Mouse (Mus musculus) lung, embryonic 14.5 days (tissue): ENCODE data around the gene Kctd11. TPM values are rescaled to one million over a fixed set of nuclear protein-coding genes. Genes with fewer than 3 reads are reported as not detected.
A peak's percentile ranks its signal among the peaks of the same experiment; 100 is the strongest.

Source experiments
- ATAC-seq: fragments of 200-750 bp; cut with Nextera tagmentation; 2 replicates; pipeline ENCODE4 v1.8.0; 2017; ENCODE audit warnings: mild to moderate bottlenecking, moderate TSS enrichment, moderate library complexity; ENCODE audit not compliant: insufficient read depth
- DNase-seq: peaks from one replicate; pipeline ENCODE4 v3.0.0-alpha.2; 2015
- H3K27ac ChIP-seq: fragments of 300-500 bp; sonication (generic); 2 replicates; pipeline ENCODE4 v1.5.1; 2014; ENCODE audit warnings: low read depth, mild to moderate bottlenecking, moderate library complexity
- H3K27me3 ChIP-seq: fragments of 300-500 bp; sonication (generic); 2 replicates; pipeline ENCODE4 v1.6.1; 2014; ENCODE audit warnings: low read length, control low read depth; ENCODE audit not compliant: insufficient read depth
- H3K36me3 ChIP-seq: fragments of 300-500 bp; sonication (generic); 2 replicates; pipeline ENCODE4 v1.6.1; 2014; ENCODE audit warnings: control low read depth; ENCODE audit not compliant: insufficient read depth
- H3K4me1 ChIP-seq: fragments of 300-500 bp; sonication (generic); 2 replicates; pipeline ENCODE4 v1.6.1; 2014; ENCODE audit warnings: antibody characterized with exemption, control low read depth; ENCODE audit not compliant: insufficient read depth
- H3K4me2 ChIP-seq: fragments of 300-500 bp; sonication (generic); 2 replicates; pipeline ENCODE4 v1.6.1; 2014; ENCODE audit warnings: mild to moderate bottlenecking
- H3K4me3 ChIP-seq: fragments of 300-500 bp; sonication (generic); 2 replicates; pipeline ENCODE4 v1.5.1; 2014; ENCODE audit warnings: low read depth, low read length
- H3K9ac ChIP-seq: fragments of 300-500 bp; sonication (generic); 2 replicates; pipeline ENCODE4 v1.6.1; 2014
- H3K9me3 ChIP-seq: fragments of 300-500 bp; sonication (generic); 2 replicates; pipeline ENCODE4 v1.6.1; 2016; ENCODE audit warnings: low read depth, low read length, control low read depth
- CTCF ChIP-seq: IDR thresholded peaks from 2 replicates; pipeline ENCODE4 v1.5.1; 2016; ENCODE audit warnings: antibody characterized with exemption, low read depth
- WGBS: fragments of 180-500 bp; shearing (Covaris S2); extraction: QIAGEN DNeasy Blood & Tissue Kit; methylation state at CpG from one replicate; pipeline ENCODE4 v1.1.7; 2014; 5-methylcytosine and 5-hydroxymethylcytosine counted together
- microRNA-seq: library from miRNA; unstranded; fragments of <30 nt; microRNA quantifications from one replicate; pipeline ENCODE4, GENCODE M21; 2016; ENCODE audit warnings: borderline number of aligned reads
- polyA plus RNA-seq: library from polyadenylated mRNA; unstranded; fragments of >200 nt; fragmentation: Nextera tagmentation; extraction: Ambion mirVana; gene quantifications from 2 replicates; pipeline ENCODE4 v1.2.1, GENCODE M21; 2014

The Kctd11 gene
- polyA plus RNA-seq, 1 experiment from 2014 or later: 7.5 TPM

GRCm38 (mm10) chr11:69836703-69837576 is 44.3 kb downstream of the Kctd11 start:
- ATAC-seq (peak; percentile 3; the same call in 1 of the 2 replicates), DNase-seq (peak; percentile 72)
- Histone ChIP-seq H3K27me3 (peaks cover 14% of the 10 kb centered on the region; the same call in 1 of the 2 replicates), H3K4me2 (peak overlapping the region; percentile 75), H3K27ac (peak overlapping the region; percentile 92), H3K9me3 (no peaks in the 10 kb centered on the region), H3K9ac (peak overlapping the region; percentile 74), H3K36me3 (peaks cover 21% of the 10 kb centered on the region), H3K4me1 (peaks cover 19% of the 10 kb centered on the region; the same call in 1 of the 2 replicates), H3K4me3 (peak overlapping the region; percentile 73)
- WGBS: 1% methylated on average over 52 of the region's 52 CpGs
- no peak for TF ChIP-seq CTCF

- Histone ChIP-seq H3K4me1 (peaks cover 19% of the 10 kb centered on the region; the same call in 1 of the 2 replicates), H3K9ac (peak overlapping the region; percentile 20; the same call in 1 of the 2 replicates), H3K36me3 (peaks cover 21% of the 10 kb centered on the region), H3K27me3 (peaks cover 14% of the 10 kb centered on the region; the same call in 1 of the 2 replicates), H3K4me3 (peak overlapping the region; percentile 73), H3K27ac (no peak overlapping the region), H3K9me3 (no peaks in the 10 kb centered on the region), H3K4me2 (peak overlapping the region; percentile 75)
- 8% methylated on average over 3 of the region's 4 CpGs for whole genome bisulfite sequencing
- no peak for ATAC-seq
- TF ChIP-seq CTCF: no peak
- DNase-seq: no peak
These were observed 45.3 kb downstream of the Kctd11 start for GRCm38 (mm10) chr11:69835966-69836335.

- H3K27ac ChIP-seq: no peak overlapping the region
- no peak for TF ChIP-seq CTCF
- no peak for DNase-seq
- H3K4me2 ChIP-seq: peak overlapping the region; percentile 75
- H3K36me3 ChIP-seq: peaks cover 21% of the 10 kb centered on the region
- peaks cover 19% of the 10 kb centered on the region; the same call in 1 of the 2 replicates for H3K4me1 ChIP-seq
- H3K9ac ChIP-seq: peak overlapping the region; percentile 20
- peaks cover 14% of the 10 kb centered on the region; the same call in 1 of the 2 replicates for H3K27me3 ChIP-seq
- WGBS: 8% methylated on average over 9 of the region's 9 CpGs
- no peak for ATAC-seq
- H3K9me3 ChIP-seq: no peaks in the 10 kb centered on the region
- H3K4me3 ChIP-seq: peak overlapping the region; percentile 73; the same call in 1 of the 2 replicates
These were observed 45.8 kb downstream of the Kctd11 start for GRCm38 (mm10) chr11:69835326-69835965.

DNA sequence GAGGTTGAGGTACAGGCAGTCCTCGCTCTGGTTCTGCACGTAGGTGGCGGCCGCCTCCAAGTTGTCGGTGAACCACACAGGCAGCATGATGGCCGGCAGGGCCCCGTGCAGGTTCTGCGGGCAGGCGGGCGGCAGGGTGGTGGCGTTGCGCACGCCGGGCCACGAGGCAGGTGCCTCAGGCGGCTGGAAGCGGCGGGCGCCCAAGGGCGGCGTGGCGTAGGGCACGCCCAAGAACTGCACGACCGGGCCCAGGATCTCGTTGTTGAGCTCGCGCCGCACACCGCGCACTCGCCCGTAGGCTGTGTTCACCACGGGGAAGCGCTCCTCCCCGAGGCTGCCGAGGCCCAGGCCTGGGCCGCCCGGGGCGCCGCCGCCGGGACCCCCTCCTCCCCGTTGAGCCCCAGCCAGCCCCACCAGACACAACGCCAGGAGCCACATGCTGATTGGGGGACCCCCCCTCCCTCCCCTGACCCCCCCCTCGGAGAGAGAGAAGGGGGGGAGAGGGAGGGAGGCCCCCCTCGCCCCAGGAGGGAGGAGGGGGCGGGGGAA is 47.1 kb downstream of the Kctd11 start:
- H3K36me3 ChIP-seq: peaks cover 27% of the 10 kb centered on the region
- TF ChIP-seq CTCF: no peak
- H3K4me2 ChIP-seq: peak overlapping the region; percentile 75
- peaks cover 16% of the 10 kb centered on the region; the same call in 1 of the 2 replicates for H3K4me1 ChIP-seq
- H3K9ac ChIP-seq: peak overlapping the region; percentile 55
- H3K27ac ChIP-seq: no peak overlapping the region
- ATAC-seq (no peak), DNase-seq (peak; percentile 60)
- no peaks in the 10 kb centered on the region for H3K9me3 ChIP-seq
- H3K4me3 ChIP-seq: peak overlapping the region; percentile 73
- 8% methylated on average over 46 of the region's 48 CpGs for WGBS
- peaks cover 14% of the 10 kb centered on the region; the same call in 1 of the 2 replicates for H3K27me3 ChIP-seq

DNA sequence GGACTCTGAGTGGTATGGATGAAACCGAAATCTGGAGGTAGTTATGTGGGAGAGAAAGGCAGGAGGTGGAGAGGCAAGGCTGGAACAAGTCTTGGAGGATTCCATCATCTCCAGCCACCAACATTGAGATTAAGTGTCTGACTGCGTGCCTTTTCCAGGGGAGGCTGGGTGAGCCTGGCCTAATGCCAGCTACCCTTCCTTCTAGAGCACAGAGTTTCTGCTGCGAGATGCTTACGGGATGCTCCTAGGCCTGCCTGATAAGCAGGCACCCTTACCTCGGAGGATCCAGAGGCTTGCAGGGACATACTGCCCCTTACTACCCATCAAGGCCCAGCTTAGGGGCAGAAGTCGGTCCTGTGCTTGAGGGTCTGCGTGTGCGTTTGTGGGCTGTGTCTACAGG is 47.7 kb downstream of the Kctd11 start:
- H3K4me1 ChIP-seq: peaks cover 16% of the 10 kb centered on the region; the same call in 1 of the 2 replicates
- H3K27me3 ChIP-seq: peaks cover 14% of the 10 kb centered on the region; the same call in 1 of the 2 replicates
- 51% methylated on average over 8 of the region's 8 CpGs for WGBS
- DNase-seq (no peak), ATAC-seq (no peak)
- no peak for TF ChIP-seq CTCF
- no peak overlapping the region for H3K27ac ChIP-seq
- peaks cover 32% of the 10 kb centered on the region for H3K36me3 ChIP-seq
- H3K9ac ChIP-seq: peak overlapping the region; percentile 55
- peak overlapping the region; percentile 73 for H3K4me3 ChIP-seq
- no peaks in the 10 kb centered on the region for H3K9me3 ChIP-seq
- H3K4me2 ChIP-seq: peak overlapping the region; percentile 75

DNA sequence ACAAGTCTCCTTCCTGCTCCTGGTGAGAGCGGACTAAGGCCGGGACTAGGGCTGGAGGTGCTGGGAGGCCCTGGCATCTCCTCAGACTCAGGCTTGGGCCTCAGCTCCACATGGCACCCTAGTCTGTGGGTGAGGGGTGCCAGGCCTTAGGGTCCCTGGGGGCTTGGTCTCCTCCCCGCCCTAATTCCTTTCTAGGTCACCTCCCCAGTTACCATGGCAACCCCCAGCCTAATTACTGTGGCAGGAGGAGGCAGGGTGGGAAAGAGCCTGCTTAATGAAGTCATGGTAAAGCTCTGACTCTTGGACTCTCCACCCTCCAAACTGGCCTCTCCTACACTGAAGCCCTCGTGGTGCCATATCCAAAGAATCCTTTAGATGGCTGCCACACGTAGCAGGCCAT is 52.4 kb downstream of the Kctd11 start:
- no peak overlapping the region for H3K9ac ChIP-seq
- peaks cover 71% of the 10 kb centered on the region for H3K36me3 ChIP-seq
- H3K27me3 ChIP-seq: peaks cover 4% of the 10 kb centered on the region; the same call in 1 of the 2 replicates
- no peak overlapping the region for H3K4me2 ChIP-seq
- H3K4me3 ChIP-seq: no peak overlapping the region
- DNase-seq: no peak
- no peaks in the 10 kb centered on the region for H3K9me3 ChIP-seq
- WGBS: 73% methylated on average over 5 of the region's 5 CpGs
- H3K4me1 ChIP-seq: peaks cover 3% of the 10 kb centered on the region; the same call in 1 of the 2 replicates
- TF ChIP-seq CTCF: no peak
- no peak for ATAC-seq
- no peak overlapping the region for H3K27ac ChIP-seq

Small RNAs within 50 kb of the gene (microRNA-seq; reads per million reads assigned to microRNA genes)
- gene Mir6924: not detected

Other genes with a start within 250 kb of the Kctd11 start
- 26.8 and 31.2 TPM in 2 replicates for gene Fxr2, start 248.4 kb downstream of the Kctd11 start, polyA plus RNA-seq
- gene Sox15, start 226.1 kb downstream of the Kctd11 start, polyA plus RNA-seq: not detected in 2 replicates
- 29.4 and 32.2 TPM in 2 replicates for gene Mpdu1, start 218.8 kb downstream of the Kctd11 start, polyA plus RNA-seq
- 12.1 and 13.5 TPM in 2 replicates for gene Cd68, start 215.3 kb downstream of the Kctd11 start, polyA plus RNA-seq
- 695 and 712 TPM in 2 replicates for gene Eif4a1, start 209.0 kb downstream of the Kctd11 start, polyA plus RNA-seq
- 78.7 and 95.0 TPM in 2 replicates for gene Senp3, start 199.3 kb downstream of the Kctd11 start, polyA plus RNA-seq
- 0.64 and 0.93 TPM in 2 replicates for gene Tnfsf13, start 195.6 kb downstream of the Kctd11 start, polyA plus RNA-seq
- 10.0 and 11.6 TPM in 2 replicates for gene Tnfsf12, start 185.6 kb downstream of the Kctd11 start, polyA plus RNA-seq
- gene Tnfsfm13, start 185.3 kb downstream of the Kctd11 start, polyA plus RNA-seq: 4.4 and 5.3 TPM in 2 replicates
- gene Polr2a, start 122.8 kb downstream of the Kctd11 start, polyA plus RNA-seq: 50.4 and 50.5 TPM in 2 replicates
- 0.12 and 0.20 TPM in 2 replicates for gene Slc35g3, start 119.4 kb downstream of the Kctd11 start, polyA plus RNA-seq
- gene Zbtb4, start 115.5 kb downstream of the Kctd11 start, polyA plus RNA-seq: 2.5 TPM in 2 replicates
- 12.1 and 14.6 TPM in 2 replicates for gene Chrnb1, start 85.5 kb downstream of the Kctd11 start, polyA plus RNA-seq
- 1.6 TPM in 2 replicates for gene Fgf11, start 79.5 kb downstream of the Kctd11 start, polyA plus RNA-seq
- gene Tmem102, start 75.8 kb downstream of the Kctd11 start, polyA plus RNA-seq: 4.3 and 5.0 TPM in 2 replicates
- gene Gm39566, start 66.1 kb downstream of the Kctd11 start, polyA plus RNA-seq: not detected in 2 replicates
- gene Spem2, start 62.9 kb downstream of the Kctd11 start, polyA plus RNA-seq: not detected in 2 replicates
- gene Spem1, start 59.2 kb downstream of the Kctd11 start, polyA plus RNA-seq: not detected in 2 replicates
- 6.6 and 7.8 TPM in 2 replicates for gene Nlgn2, start 43.6 kb downstream of the Kctd11 start, polyA plus RNA-seq
- 443 and 457 TPM in 2 replicates for gene Tmem256, start 42.9 kb downstream of the Kctd11 start, polyA plus RNA-seq
- gene Plscr3, start 35.0 kb downstream of the Kctd11 start, polyA plus RNA-seq: 115 and 118 TPM in 2 replicates
- gene Tnk1, start 22.7 kb downstream of the Kctd11 start, polyA plus RNA-seq: 5.9 and 6.1 TPM in 2 replicates
- gene Tmem95, start 3.4 kb downstream of the Kctd11 start, polyA plus RNA-seq: not detected in 2 replicates
- gene Acap1, start 14.1 kb upstream of the Kctd11 start, polyA plus RNA-seq: 0.38 and 0.83 TPM in 2 replicates
- gene 2810408A11Rik, start 19.6 kb upstream of the Kctd11 start, polyA plus RNA-seq: 11.3 and 14.1 TPM in 2 replicates
- 12.5 and 13.1 TPM in 2 replicates for gene Neurl4, start 19.7 kb upstream of the Kctd11 start, polyA plus RNA-seq
- 67.5 and 78.6 TPM in 2 replicates for gene Gps2, start 32.5 kb upstream of the Kctd11 start, polyA plus RNA-seq
- 1,945 and 2,006 TPM in 2 replicates for gene Eif5a, start 40.6 kb upstream of the Kctd11 start, polyA plus RNA-seq
- gene Ybx2, start 54.4 kb upstream of the Kctd11 start, polyA plus RNA-seq: 4.7 and 6.1 TPM in 2 replicates
- 14.9 and 19.0 TPM in 2 replicates for gene Slc2a4, start 66.8 kb upstream of the Kctd11 start, polyA plus RNA-seq
- 76.7 and 86.4 TPM in 2 replicates for gene Cldn7, start 83.4 kb upstream of the Kctd11 start, polyA plus RNA-seq
- 25.4 and 28.3 TPM in 2 replicates for gene Ctdnep1, start 99.8 kb upstream of the Kctd11 start, polyA plus RNA-seq
- 108 and 113 TPM in 2 replicates for gene Elp5, start 101.1 kb upstream of the Kctd11 start, polyA plus RNA-seq
- 444 and 455 TPM in 2 replicates for gene Gabarap, start 109.7 kb upstream of the Kctd11 start, polyA plus RNA-seq
- gene Phf23, start 114.4 kb upstream of the Kctd11 start, polyA plus RNA-seq: 41.1 and 42.8 TPM in 2 replicates
- 36.2 and 40.8 TPM in 2 replicates for gene Dvl2, start 119.2 kb upstream of the Kctd11 start, polyA plus RNA-seq
- 57.6 and 58.9 TPM in 2 replicates for gene Acadvl, start 134.0 kb upstream of the Kctd11 start, polyA plus RNA-seq
- gene Dlg4, start 135.5 kb upstream of the Kctd11 start, polyA plus RNA-seq: 5.9 and 7.4 TPM in 2 replicates
- not detected in 2 replicates for gene Asgr1, start 172.7 kb upstream of the Kctd11 start, polyA plus RNA-seq
- gene Asgr2, start 211.2 kb upstream of the Kctd11 start, polyA plus RNA-seq: 0.47 and 0.78 TPM in 2 replicates
- 5.9 and 6.4 TPM in 2 replicates for gene Mgl2, start 248.9 kb upstream of the Kctd11 start, polyA plus RNA-seq